Mouse (Mus musculus) leukemia stem cell, adult 10-12 weeks (primary cell): Measurements from ENCODE around the gene Cc2d1a. TPM values are rescaled to one million over a fixed set of nuclear protein-coding genes. Genes with fewer than 3 reads are reported as not detected.

ENCODE experiments used
- polyA plus RNA-seq: library from polyadenylated mRNA; stranded (reverse); fragments of >175 nt; gene quantifications from 2 replicates; pipeline ENCODE4 v1.2.3, GENCODE M21; 2012; ENCODE audit warnings: low replicate concordance

Gene Cc2d1a
- 22.7 and 43.1 TPM in 2 replicates for polyA plus RNA-seq

DNA sequence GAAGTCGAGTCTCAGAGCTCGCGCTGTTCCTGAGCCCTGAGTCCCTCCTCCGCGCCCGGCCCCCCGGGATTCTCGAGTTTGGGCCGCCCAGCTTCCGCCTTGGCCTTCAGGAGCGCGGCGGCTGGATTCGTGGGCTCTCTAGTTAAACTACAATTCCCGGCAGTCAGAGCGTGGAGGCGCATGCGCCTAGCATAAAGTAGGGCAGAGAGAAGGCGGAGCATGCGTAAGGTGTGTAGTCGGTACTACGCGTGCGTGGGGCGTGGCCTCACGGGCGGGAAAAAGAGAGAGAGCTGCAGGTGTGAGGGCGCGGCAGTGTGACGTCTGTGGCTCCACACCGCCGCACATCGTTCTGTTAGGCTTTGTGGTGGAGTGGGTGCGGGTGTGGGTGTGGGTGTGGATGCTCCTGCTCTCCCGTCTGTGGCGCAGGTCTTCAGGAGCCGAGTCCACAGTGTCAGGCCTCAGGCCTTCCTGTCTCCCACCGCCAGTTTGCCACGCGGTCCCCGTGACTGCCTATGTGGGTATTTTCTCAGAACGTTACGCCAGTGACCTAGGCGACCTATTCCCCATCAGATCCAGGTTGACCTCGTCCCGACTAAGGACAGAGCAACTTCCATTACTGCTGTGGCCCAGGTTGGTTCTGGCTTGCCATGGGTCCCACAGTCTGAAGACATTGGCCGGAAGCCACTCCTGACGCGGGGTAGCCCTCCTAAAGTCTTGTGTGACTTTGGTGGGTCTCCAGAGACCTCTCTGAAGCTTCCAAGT, at the start of gene Cc2d1a, which contains the start of gene 4930432K21Rik:
Gene Cc2d1a, minus strand, starts transcription at position 168 of the 762 bp plus-strand sequence.
Gene 4930432K21Rik, plus strand, starts transcription at position 257 of the 762 bp plus-strand sequence.

DNA sequence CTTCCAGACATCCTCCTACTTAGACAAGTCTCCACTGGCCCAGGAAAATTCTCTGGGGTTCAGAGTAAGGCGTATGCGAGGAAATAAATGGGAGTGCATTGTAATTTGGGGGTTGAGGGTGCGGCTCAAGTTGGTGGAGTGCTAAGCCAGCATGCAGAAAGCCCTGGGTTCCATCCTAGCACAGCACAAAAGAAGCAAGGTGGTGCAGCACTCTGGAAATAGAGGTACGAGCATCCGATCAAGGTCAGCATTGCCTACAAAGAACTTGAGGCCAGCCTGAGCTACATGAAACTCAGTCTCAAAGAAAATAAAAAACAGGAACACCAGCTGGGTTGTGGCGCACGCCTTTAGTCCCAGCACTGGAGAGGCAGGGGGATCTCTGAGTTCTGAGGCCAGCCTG, 37.4 kb upstream of the Cc2d1a start, which contains the start of gene Nanos3:
Gene Nanos3, minus strand, starts transcription at position 101 of the 400 bp plus-strand sequence.

DNA sequence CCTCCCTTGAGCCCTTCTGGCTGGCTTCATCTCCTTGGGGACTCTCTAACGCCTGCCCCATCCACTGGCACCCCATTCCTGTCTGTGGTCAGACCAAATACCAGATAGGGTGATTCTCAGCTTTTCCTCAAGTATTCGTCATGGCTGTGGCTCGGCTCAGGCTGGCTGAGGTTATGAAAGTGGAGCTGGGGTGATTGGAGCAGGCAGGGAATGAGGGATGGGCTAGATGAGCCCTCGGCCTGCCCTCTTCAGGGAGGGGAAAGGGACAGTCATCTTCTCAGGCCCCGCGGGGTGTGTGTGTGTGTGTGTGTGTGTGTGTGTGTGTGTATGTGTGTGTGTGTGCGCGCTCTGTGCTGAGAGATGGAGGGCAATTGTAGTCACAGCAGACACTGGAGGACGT, 22.1 kb downstream of the Cc2d1a start, which contains the start of gene Podnl1:
Gene Podnl1, plus strand, starts transcription at position 334 of the 400 bp plus-strand sequence.

DNA sequence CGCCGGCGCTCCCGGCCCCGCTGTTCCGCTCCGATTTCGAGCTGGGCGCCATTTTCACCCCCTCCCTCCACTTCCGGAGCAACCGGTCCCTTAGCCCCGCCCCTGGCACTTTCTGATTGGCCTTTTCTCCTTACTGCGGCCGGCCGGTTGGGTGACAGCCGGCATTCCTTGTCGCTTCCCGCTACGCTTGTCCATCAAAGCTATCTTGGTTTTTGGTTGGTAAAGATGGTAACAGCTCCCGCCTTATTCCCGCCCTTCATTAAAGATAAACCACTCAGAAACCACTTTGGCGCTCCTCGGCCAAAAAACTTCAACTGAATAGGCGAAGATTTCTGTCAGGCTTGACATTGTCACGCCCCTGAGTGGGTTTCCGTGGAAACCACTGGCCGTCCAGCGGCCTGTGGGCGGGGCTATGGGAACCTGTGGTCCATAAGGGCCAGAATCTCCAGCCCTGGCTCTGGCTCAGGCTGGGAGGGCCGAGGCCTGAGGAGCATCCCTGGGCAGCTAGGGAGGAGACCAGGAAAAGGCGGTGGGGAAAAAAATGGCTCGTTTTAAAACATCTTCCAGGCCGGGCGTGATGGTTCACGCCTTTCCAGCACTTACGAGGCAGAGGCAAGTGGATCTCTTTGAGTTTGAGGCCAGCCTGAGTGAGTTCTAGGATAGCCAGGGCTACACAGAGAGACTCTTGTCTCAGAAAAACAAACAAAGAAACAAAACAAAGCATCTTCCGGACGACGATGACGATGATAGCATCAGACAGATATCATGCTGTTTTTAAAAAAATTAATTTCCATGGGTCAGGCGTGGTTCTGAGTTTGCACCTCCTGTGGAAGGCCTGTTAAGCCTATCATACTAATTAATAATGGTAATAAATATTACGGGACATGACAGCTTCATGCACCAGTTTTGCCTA, 42.8 kb downstream of the Cc2d1a start, which contains the start of gene Dcaf15:
Gene Dcaf15, minus strand, starts transcription at position 72 of the 913 bp plus-strand sequence.

Other genes starting within 250 kb of the Cc2d1a start
- 5.1 and 10.6 TPM in 2 replicates for gene Adgrl1, start 247.8 kb downstream of the Cc2d1a start, polyA plus RNA-seq
- 0.38 and 0.43 TPM in 2 replicates for gene Gm10644, start 192.7 kb downstream of the Cc2d1a start, polyA plus RNA-seq
- gene Asf1b, start 192.4 kb downstream of the Cc2d1a start, polyA plus RNA-seq: 16.9 and 197 TPM in 2 replicates
- 25.3 and 27.4 TPM in 2 replicates for gene Prkaca, start 174.9 kb downstream of the Cc2d1a start, polyA plus RNA-seq
- 246 and 385 TPM in 2 replicates for gene Samd1, start 150.3 kb downstream of the Cc2d1a start, polyA plus RNA-seq
- gene 1700067K01Rik, start 146.4 kb downstream of the Cc2d1a start, polyA plus RNA-seq: 4.9 and 12.0 TPM in 2 replicates
- 2.3 TPM in 1 of 2 replicates, not detected in the other for gene 2210011C24Rik, start 135.8 kb downstream of the Cc2d1a start, polyA plus RNA-seq
- gene Palm3, start 126.5 kb downstream of the Cc2d1a start, polyA plus RNA-seq: 0.32 TPM in 1 of 2 replicates, not detected in the other
- 19.2 and 26.2 TPM in 2 replicates for gene Il27ra, start 105.3 kb downstream of the Cc2d1a start, polyA plus RNA-seq
- 1.0 TPM in 1 of 2 replicates, not detected in the other for gene Rln3, start 102.9 kb downstream of the Cc2d1a start, polyA plus RNA-seq
- not detected in 2 replicates for gene Gm10643, start 82.8 kb downstream of the Cc2d1a start, polyA plus RNA-seq
- gene Rfx1, start 81.1 kb downstream of the Cc2d1a start, polyA plus RNA-seq: 44.9 and 60.3 TPM in 2 replicates
- gene Dcaf15, start 43.2 kb downstream of the Cc2d1a start, polyA plus RNA-seq: 51.9 and 103 TPM in 2 replicates
- 3.5 and 5.2 TPM in 2 replicates for gene Podnl1, start 21.9 kb downstream of the Cc2d1a start, polyA plus RNA-seq
- gene 4930432K21Rik, start 89 bp upstream of the Cc2d1a start, polyA plus RNA-seq: 0.39 and 0.42 TPM in 2 replicates
- not detected in 2 replicates for gene Nanos3, start 37.3 kb upstream of the Cc2d1a start, polyA plus RNA-seq
- gene Zswim4, start 89.1 kb upstream of the Cc2d1a start, polyA plus RNA-seq: 5.2 and 15.7 TPM in 2 replicates
- 92.1 and 138 TPM in 2 replicates for gene D8Ertd738e, start 101.8 kb upstream of the Cc2d1a start, polyA plus RNA-seq
- gene Mri1, start 109.4 kb upstream of the Cc2d1a start, polyA plus RNA-seq: 60.6 and 86.4 TPM in 2 replicates
- gene Ccdc130, start 122.4 kb upstream of the Cc2d1a start, polyA plus RNA-seq: 5.5 and 9.6 TPM in 2 replicates
- gene Cacna1a, start 240.5 kb upstream of the Cc2d1a start, polyA plus RNA-seq: 30.1 and 35.8 TPM in 2 replicates